Mouse (Mus musculus) adrenal gland, postnatal 14 days (tissue): ENCODE results near the gene Il1f8. TPM values are rescaled to one million over a fixed set of nuclear protein-coding genes. Genes with fewer than 3 reads are reported as not detected.

ENCODE experiments used
- DNase-seq: peaks from one replicate; pipeline ENCODE4 v3.0.0; 2021; ENCODE audit warnings: mixed read lengths
- long read RNA-seq, 2 experiments: library from polyadenylated mRNA; stranded (forward); transcript quantifications; one replicate each; pipeline ENCODE4 v2.0.0; 2021
- total RNA-seq: library from RNA; stranded (reverse); gene quantifications from 2 replicates; pipeline ENCODE4 v1.2.3, GENCODE M21; 2021

The Il1f8 gene
- not detected in 2 replicates for total RNA-seq
- long read RNA-seq, experiment 1, result 0 reads
- long read RNA-seq, experiment 2, result 0 reads

DNA sequence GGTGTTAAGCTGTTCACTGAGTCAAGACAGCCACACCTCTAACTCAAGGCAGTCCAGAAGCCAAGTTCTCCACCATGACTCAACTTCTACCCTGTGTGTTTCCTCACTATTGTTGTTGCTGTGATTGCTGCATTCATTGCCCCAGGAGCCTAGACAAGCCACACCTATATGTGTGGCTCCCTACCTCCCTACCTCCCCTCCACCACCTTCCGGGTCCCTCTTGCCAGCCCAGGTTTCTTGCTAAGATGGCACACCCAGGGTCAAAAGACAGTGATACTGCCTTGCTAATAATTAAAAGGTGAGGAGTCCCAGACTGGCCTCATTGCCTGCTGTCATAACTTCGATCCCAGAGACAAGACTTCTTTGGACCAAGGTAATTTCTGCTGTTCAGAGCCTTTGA lies at the start of gene Il1f8:
Gene Il1f8 (plus strand): TSS at position 301 of the 400 bp plus-strand sequence.
- DNase-seq, result no peak

DNA sequence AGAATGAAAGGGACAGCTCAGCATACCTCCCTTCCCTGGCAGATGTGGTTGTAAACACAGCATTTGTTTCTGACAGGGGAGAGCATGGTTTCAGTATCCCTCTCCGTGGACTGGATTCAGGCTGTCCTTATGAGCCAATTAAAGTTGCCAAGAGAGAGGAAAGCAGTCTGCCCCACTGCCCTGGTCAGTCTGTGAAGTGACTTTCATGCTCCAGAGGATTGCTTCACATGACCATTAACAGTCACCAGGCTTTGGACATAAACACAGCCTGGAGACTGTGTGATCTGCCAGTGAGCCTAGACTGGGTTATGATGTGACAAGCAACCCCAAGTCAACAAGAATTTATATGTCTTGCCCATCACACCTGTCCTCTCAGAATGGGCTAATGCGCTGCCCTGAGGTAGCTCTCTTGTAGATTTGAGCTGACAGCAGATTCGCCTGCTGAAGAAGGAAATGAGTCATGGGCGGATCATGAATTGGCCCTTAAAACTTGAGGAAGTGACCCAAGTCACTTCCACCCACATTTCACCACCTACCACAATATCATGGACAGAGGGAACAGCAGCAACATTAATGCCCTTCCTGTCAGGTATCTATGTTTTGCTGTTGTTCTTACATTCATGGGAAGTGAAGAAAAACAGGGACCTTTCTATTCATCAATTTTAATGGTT lies 49.2 kb upstream of the Il1f8 start:
- no peak for DNase-seq

- no peak for DNase-seq
These were observed 43.9 kb upstream of the Il1f8 start for GRCm38 (mm10) chr2:24109085-24109484.

- DNase-seq, result no peak
These were observed 18.6 kb upstream of the Il1f8 start for GRCm38 (mm10) chr2:24134373-24134772.

- DNase-seq, result peak; percentile 48
These were observed 28.8 kb downstream of the Il1f8 start for GRCm38 (mm10) chr2:24181683-24182331.

DNA sequence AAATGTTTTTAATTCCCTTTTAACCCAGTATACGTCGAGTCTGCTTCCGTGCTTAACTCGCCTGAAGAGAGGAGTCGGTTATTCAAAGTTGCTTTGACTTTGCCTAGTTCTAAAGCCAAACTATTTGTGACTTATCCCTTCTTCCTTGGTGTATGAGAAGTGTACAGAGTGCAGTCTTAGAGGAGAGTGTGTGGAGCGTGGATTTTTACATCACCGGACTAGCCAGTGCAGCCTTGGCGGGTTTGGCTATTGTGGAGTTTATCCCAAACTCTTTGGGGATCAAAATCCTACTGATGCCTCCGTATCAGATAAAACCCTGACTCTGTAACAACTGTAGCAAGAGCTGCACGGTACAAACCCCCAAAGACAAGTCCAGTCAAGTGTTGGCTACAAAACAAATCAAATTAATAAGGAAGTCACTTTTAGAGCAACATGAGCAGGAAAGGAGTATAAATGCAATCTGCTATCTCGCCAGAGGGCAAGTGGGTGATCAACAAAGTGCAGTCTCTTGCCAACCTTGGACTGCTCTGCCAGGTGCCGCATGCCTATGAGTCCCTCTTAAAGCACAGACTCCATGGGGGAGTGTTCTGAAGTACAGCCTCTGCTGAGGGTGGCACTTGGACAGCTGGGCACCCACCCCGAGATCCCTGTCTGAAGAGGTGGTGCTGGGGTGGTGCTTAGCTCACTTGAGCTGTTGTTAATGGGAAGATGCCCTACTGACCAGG lies 29.6 kb downstream of the Il1f8 start:
- DNase-seq, result peak; percentile 9

- peak; percentile 4 for DNase-seq
These were observed 31.1 kb downstream of the Il1f8 start for GRCm38 (mm10) chr2:24184092-24184491.

DNA sequence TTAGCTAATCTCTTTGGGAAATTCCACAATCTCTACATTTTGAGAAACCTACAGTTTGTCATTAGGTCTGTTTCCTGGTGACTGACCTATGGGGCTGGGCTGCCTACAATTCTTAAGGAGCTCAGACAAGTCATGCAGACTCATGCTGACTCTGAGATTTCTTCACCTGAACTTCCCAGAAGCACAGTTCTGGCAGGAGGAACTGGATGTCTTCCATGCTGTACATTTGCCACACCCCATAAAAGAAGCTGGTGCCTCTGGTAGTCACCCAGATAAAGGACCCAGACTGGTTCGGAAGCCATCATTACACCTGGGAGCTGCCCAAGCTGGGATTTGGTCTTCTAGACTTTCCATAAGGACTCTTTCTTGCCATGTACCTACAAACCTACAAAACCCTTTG lies 33.2 kb downstream of the Il1f8 start, which contains the start of gene Il1f9:
Gene Il1f9 (plus strand): TSS at position 301 of the 400 bp plus-strand sequence.
- no peak for DNase-seq

GRCm38 (mm10) chr2:24187585-24187984 lies 34.6 kb downstream of the Il1f8 start:
- DNase-seq, result no peak

GRCm38 (mm10) chr2:24188189-24188588 lies 35.2 kb downstream of the Il1f8 start:
- peak; percentile 15 for DNase-seq

Other genes starting within 250 kb of the Il1f8 start
- 13.7 and 14.6 TPM in 2 replicates for gene Hnmt, start 103.8 kb upstream of the Il1f8 start, total RNA-seq
- gene Tbpl2, start 56.6 kb upstream of the Il1f8 start, total RNA-seq, result not detected in 2 replicates
- gene Il1f9, start 33.3 kb downstream of the Il1f8 start, total RNA-seq, result 0.26 TPM in 1 of 2 replicates, not detected in the other
- not detected in 2 replicates for gene Il1f6, start 62.3 kb downstream of the Il1f8 start, total RNA-seq
- gene Il1f5, start 123.8 kb downstream of the Il1f8 start, total RNA-seq, result not detected in 2 replicates
- not detected in 2 replicates for gene Il1f10, start 138.0 kb downstream of the Il1f8 start, total RNA-seq
- 0.56 and 1.0 TPM in 2 replicates for gene Il1rn, start 183.7 kb downstream of the Il1f8 start, total RNA-seq
- 3.7 and 7.9 TPM in 2 replicates for gene Psd4, start 214.4 kb downstream of the Il1f8 start, total RNA-seq